Mouse (Mus musculus) midbrain, postnatal 0 days (tissue): ENCODE results near the gene Aqr. TPM values are rescaled to one million over a fixed set of nuclear protein-coding genes. Genes with fewer than 3 reads are reported as not detected.

Experiments
- ATAC-seq: fragments of 200-750 bp; cut with Nextera tagmentation; 2 replicates; pipeline ENCODE4 v1.8.0; 2017; ENCODE audit warnings: moderate number of reproducible peaks, mild to moderate bottlenecking, moderate TSS enrichment, moderate library complexity; ENCODE audit not compliant: low FRiP score
- DNase-seq: peaks from one replicate; pipeline ENCODE4 v3.0.0-alpha.2; 2015; ENCODE audit warnings: low spot score
- H3K27ac ChIP-seq: fragments of 300-500 bp; sonication (generic); 2 replicates; pipeline ENCODE4 v1.5.1; 2014; ENCODE audit warnings: low read depth, mild to moderate bottlenecking, low read length, mixed read lengths
- H3K27me3 ChIP-seq: fragments of 300-500 bp; sonication (generic); 2 replicates; pipeline ENCODE4 v1.6.1; 2014; ENCODE audit warnings: low read length, control low read depth, mixed read lengths; ENCODE audit not compliant: insufficient read depth
- H3K36me3 ChIP-seq: fragments of 300-500 bp; sonication (generic); 2 replicates; pipeline ENCODE4 v1.6.1; 2014; ENCODE audit warnings: low read length, control low read depth, mixed read lengths; ENCODE audit not compliant: insufficient read depth
- H3K4me1 ChIP-seq: fragments of 300-500 bp; sonication (generic); 2 replicates; pipeline ENCODE4 v1.6.1; 2014; ENCODE audit warnings: mild to moderate bottlenecking, control low read depth, antibody characterized with exemption, low read length, mixed read lengths; ENCODE audit not compliant: insufficient read depth
- H3K4me2 ChIP-seq: fragments of 300-500 bp; sonication (generic); 2 replicates; pipeline ENCODE4 v1.6.1; 2014; ENCODE audit warnings: low read depth, mild to moderate bottlenecking, low read length, mixed read lengths; ENCODE audit not compliant: poor library complexity, severe bottlenecking
- H3K4me3 ChIP-seq: fragments of 300-500 bp; sonication (generic); 2 replicates; pipeline ENCODE4 v1.5.1; 2014; ENCODE audit warnings: low read depth, mild to moderate bottlenecking, low read length, moderate library complexity
- H3K9ac ChIP-seq: fragments of 300-500 bp; sonication (generic); replicated peaks from 2 replicates; pipeline ENCODE4 v1.6.1; 2014; ENCODE audit warnings: mild to moderate bottlenecking, low read length, moderate library complexity, mixed read lengths; ENCODE audit not compliant: poor library complexity, severe bottlenecking
- H3K9me3 ChIP-seq: fragments of 300-500 bp; sonication (generic); 2 replicates; pipeline ENCODE4 v1.6.1; 2016; ENCODE audit warnings: low read length, control low read depth
- CTCF ChIP-seq: IDR thresholded peaks from 2 replicates; pipeline ENCODE4 v1.5.1; 2016; ENCODE audit warnings: antibody characterized with exemption, mild to moderate bottlenecking
- WGBS: fragments of 180-500 bp; shearing (Covaris S2); extraction: QIAGEN DNeasy Blood & Tissue Kit; methylation state at CpG from one replicate; pipeline ENCODE4 v1.1.7; 2014; 5-methylcytosine and 5-hydroxymethylcytosine counted together
- polyA plus RNA-seq: library from polyadenylated mRNA; unstranded; fragments of >200 nt; fragmentation: Nextera tagmentation; extraction: Ambion mirVana; gene quantifications from 2 replicates; pipeline ENCODE4 v1.2.1, GENCODE M21; 2015
- total RNA-seq: library from RNA; depleted of rRNA; stranded (reverse); fragments of >200 nt; gene quantifications from 2 replicates; pipeline ENCODE4 v1.2.3, GENCODE M21; 2014

Aqr gene
- total and polyA plus RNA-seq, 2 experiments from 2014 or later, result 27.3 to 28.2 TPM

DNA sequence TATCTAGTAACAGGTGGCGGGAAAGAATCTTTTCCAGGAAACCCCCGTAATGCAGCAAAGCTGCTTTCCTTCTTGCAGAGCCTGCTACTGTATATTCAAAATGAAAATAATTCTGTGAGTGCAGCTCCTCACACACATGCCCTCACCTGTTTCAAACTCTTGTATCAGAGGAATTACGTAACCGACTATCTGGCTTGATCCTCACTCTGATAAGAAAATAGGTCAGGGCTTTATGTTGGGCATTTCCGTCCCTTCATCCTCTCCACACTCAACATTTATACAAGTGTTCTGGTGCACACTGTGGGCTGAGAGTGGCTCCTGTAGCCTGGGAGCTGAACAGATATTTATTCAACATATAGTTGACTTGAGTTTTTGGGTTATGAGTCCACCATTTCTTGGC, 87.7 kb downstream of the Aqr start:
- Histone ChIP-seq H3K4me1 (no peaks in the 10 kb centered on the region), H3K27ac (no peak overlapping the region), H3K9me3 (no peaks in the 10 kb centered on the region), H3K4me2 (no peak overlapping the region), H3K27me3 (no peaks in the 10 kb centered on the region), H3K36me3 (peaks cover 31% of the 10 kb centered on the region), H3K4me3 (no peak overlapping the region), H3K9ac (no peak overlapping the region)
- DNase-seq (no peak), ATAC-seq (no peak)
- no peak for TF ChIP-seq CTCF
- 95% methylated on average over 5 of the region's 5 CpGs for WGBS

GRCm38 (mm10) chr2:114097627-114098026, 89.2 kb downstream of the Aqr start:
- Histone ChIP-seq H3K27ac (no peak overlapping the region), H3K27me3 (no peaks in the 10 kb centered on the region), H3K4me3 (no peak overlapping the region), H3K4me1 (no peaks in the 10 kb centered on the region), H3K36me3 (peaks cover 28% of the 10 kb centered on the region), H3K9ac (no peak overlapping the region), H3K9me3 (no peaks in the 10 kb centered on the region), H3K4me2 (no peak overlapping the region)
- ATAC-seq (no peak), DNase-seq (no peak)
- no peak for TF ChIP-seq CTCF
- WGBS, result 94% methylated on average over 4 of the region's 4 CpGs

- no peak overlapping the region for H3K4me2 ChIP-seq
- DNase-seq, result no peak
- no peak overlapping the region for H3K27ac ChIP-seq
- no peaks in the 10 kb centered on the region for H3K9me3 ChIP-seq
- H3K4me1 ChIP-seq, result no peaks in the 10 kb centered on the region
- H3K27me3 ChIP-seq, result no peaks in the 10 kb centered on the region
- no peak overlapping the region for H3K4me3 ChIP-seq
- no peak for TF ChIP-seq CTCF
- no peak overlapping the region for H3K9ac ChIP-seq
- H3K36me3 ChIP-seq, result peaks cover 17% of the 10 kb centered on the region
- no peak for ATAC-seq
- WGBS, result 88% methylated on average over 1 of the region's 1 CpGs
Measured at GRCm38 (mm10) chr2:114096570-114096969, 90.3 kb downstream of the Aqr start.

GRCm38 (mm10) chr2:114095348-114095747, 91.5 kb downstream of the Aqr start:
- Histone ChIP-seq H3K36me3 (peaks cover 6% of the 10 kb centered on the region), H3K4me2 (no peak overlapping the region), H3K27me3 (no peaks in the 10 kb centered on the region), H3K4me3 (no peak overlapping the region), H3K27ac (no peak overlapping the region), H3K9me3 (no peaks in the 10 kb centered on the region), H3K4me1 (no peaks in the 10 kb centered on the region), H3K9ac (no peak overlapping the region)
- no peak for DNase-seq
- ATAC-seq, result no peak
- no peak for TF ChIP-seq CTCF
- 92% methylated on average over 5 of the region's 5 CpGs for WGBS

GRCm38 (mm10) chr2:114094696-114095095, 92.1 kb downstream of the Aqr start:
- DNase-seq, result no peak
- no peak overlapping the region for H3K27ac ChIP-seq
- H3K9ac ChIP-seq, result no peak overlapping the region
- H3K4me3 ChIP-seq, result no peak overlapping the region
- ATAC-seq, result no peak
- H3K9me3 ChIP-seq, result no peaks in the 10 kb centered on the region
- H3K4me1 ChIP-seq, result no peaks in the 10 kb centered on the region
- peaks cover 2% of the 10 kb centered on the region for H3K36me3 ChIP-seq
- H3K27me3 ChIP-seq, result no peaks in the 10 kb centered on the region
- 95% methylated on average over 1 of the region's 1 CpGs for WGBS
- no peak overlapping the region for H3K4me2 ChIP-seq
- TF ChIP-seq CTCF, result no peak

DNA sequence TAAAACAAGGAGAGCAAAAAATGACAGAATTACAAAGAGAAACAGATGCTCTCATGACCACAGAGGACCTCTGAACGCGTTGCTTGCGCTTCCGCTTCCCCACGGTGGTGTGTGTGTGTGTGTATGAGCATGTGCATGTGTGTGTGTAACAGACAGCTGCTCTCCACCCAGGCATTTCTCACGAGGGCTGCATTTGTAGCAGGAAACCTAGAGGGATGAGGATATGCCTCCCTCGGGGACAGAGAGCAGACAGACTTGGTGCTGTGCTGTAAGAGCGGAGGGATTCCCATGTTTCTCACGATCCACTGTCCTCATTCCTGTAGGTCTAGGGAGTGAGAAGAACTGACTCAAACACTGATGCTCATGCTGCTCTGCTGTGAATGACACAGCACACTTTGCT, 93.2 kb downstream of the Aqr start:
- no peak overlapping the region for H3K9ac ChIP-seq
- H3K36me3 ChIP-seq, result no peaks in the 10 kb centered on the region
- WGBS, result 75% methylated on average over 9 of the region's 9 CpGs
- H3K9me3 ChIP-seq, result no peaks in the 10 kb centered on the region
- no peak overlapping the region for H3K4me3 ChIP-seq
- H3K27ac ChIP-seq, result no peak overlapping the region
- DNase-seq (peak; percentile 35), ATAC-seq (no peak)
- TF ChIP-seq CTCF, result no peak
- H3K27me3 ChIP-seq, result no peaks in the 10 kb centered on the region
- H3K4me2 ChIP-seq, result no peak overlapping the region
- H3K4me1 ChIP-seq, result no peaks in the 10 kb centered on the region

GRCm38 (mm10) chr2:114089862-114090261, 97.0 kb downstream of the Aqr start:
- H3K9me3 ChIP-seq, result no peaks in the 10 kb centered on the region
- DNase-seq (peak; percentile 55), ATAC-seq (no peak)
- WGBS, result 81% methylated on average over 3 of the region's 3 CpGs
- no peaks in the 10 kb centered on the region for H3K36me3 ChIP-seq
- H3K4me3 ChIP-seq, result no peak overlapping the region
- no peaks in the 10 kb centered on the region for H3K4me1 ChIP-seq
- H3K27me3 ChIP-seq, result no peaks in the 10 kb centered on the region
- H3K27ac ChIP-seq, result no peak overlapping the region
- no peak for TF ChIP-seq CTCF
- no peak overlapping the region for H3K4me2 ChIP-seq
- H3K9ac ChIP-seq, result no peak overlapping the region
